ENCODE assay signal across 8 mouse cellular contexts in the genomic region with DNA sequence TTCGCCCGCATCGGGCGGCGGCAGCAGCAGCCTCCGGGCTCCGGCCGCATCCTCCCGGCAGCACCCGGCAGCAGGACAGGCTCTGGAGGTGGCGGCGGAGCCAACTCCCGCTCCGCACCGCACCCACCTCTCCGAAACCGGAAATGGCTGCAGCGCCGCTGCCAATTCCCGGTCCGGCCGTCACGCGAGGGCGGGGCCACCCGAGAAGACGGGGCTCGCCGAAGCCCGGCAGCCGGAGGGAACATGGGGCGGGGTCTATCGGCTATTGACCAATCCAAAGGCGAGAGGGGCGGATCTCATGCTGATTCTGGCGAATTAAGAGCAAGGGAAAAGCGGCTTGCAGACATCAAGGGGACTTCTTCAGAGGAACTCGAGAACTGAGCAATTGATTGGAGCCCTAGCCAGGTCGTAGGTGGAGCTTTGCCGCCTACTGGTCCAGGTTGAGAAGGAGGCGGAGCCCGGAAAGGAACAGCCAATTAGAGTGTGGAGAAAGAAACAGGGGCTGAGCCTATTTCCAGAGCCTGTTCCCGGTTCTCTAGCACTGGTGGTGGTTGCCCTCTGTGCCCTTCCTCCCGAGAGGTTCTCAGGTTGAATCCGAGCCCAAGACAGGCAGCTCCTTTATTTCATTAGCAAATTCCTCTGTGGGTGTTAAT. TPM values are rescaled to one million over a fixed set of nuclear protein-coding genes. Genes with fewer than 3 reads are reported as not detected.
DNase-seq lines count a peak whose midpoint lies in the region; ATAC-seq and TF ChIP-seq lines count a peak whose summit lies in the region.

A gene (minus strand): TSS at position 234 of the 653 bp plus-strand sequence.

- H3K27me3 ChIP-seq in CH12.LX (replicated peaks) = peaks cover 9% of the 10 kb centered on the region
- no peaks in the 10 kb centered on the region for H3K27me3 ChIP-seq in forebrain, embryonic 11.5 days (ENCODE audit: control insufficient read depth, insufficient read depth, low read length)
- H3K27me3 ChIP-seq in heart, embryonic 16.5 days (ENCODE audit: control insufficient read depth, insufficient read depth, low read length) = no peaks in the 10 kb centered on the region
- H3K27me3 ChIP-seq in liver, embryonic 15.5 days = peaks cover 1% of the 10 kb centered on the region; the same call in 1 of the 2 replicates
- H3K27me3 ChIP-seq in neural tube, embryonic 12.5 days (replicated peaks) = no peaks in the 10 kb centered on the region

- no peak for TF ChIP-seq RAD21 in CH12.LX (IDR thresholded peaks at IDR 0.05; ENCODE audit: low read depth, low read length)

- no peak within 1 kb of the TSS for H3K27ac ChIP-seq in CH12.LX (ENCODE audit: insufficient read depth, low read depth)
- no peak within 1 kb of the TSS; the same call in 1 of the 2 replicates for H3K27ac ChIP-seq in forebrain, embryonic 11.5 days (ENCODE audit: low read depth, low read length)
- H3K27ac ChIP-seq in heart, embryonic 16.5 days (ENCODE audit: low read length) = peak within 1 kb of the TSS; percentile 92
- H3K27ac ChIP-seq in liver, embryonic 15.5 days (replicated peaks) = peak within 1 kb of the TSS; percentile 74
- H3K27ac ChIP-seq in neural tube, embryonic 12.5 days = peak within 1 kb of the TSS; percentile 42; the same call in 1 of the 2 replicates

- peaks cover 0 to 2% of the 10 kb centered on the region in 2 experiments for H3K36me3 ChIP-seq in CH12.LX (replicated peaks in 1 of 2; ENCODE audit: control insufficient read depth in 1 of 2, insufficient read depth in 1 of 2, low read length in 1 of 2)
- H3K36me3 ChIP-seq in forebrain, embryonic 11.5 days (ENCODE audit: control insufficient read depth, insufficient read depth, low read length) = no peaks in the 10 kb centered on the region
- H3K36me3 ChIP-seq in heart, embryonic 16.5 days (ENCODE audit: control insufficient read depth, insufficient read depth) = no peaks in the 10 kb centered on the region
- no peaks in the 10 kb centered on the region for H3K36me3 ChIP-seq in liver, embryonic 15.5 days (replicated peaks)
- H3K36me3 ChIP-seq in neural tube, embryonic 12.5 days = no peaks in the 10 kb centered on the region

- peak within 1 kb of the TSS; percentile 76 to 97 (median 94) for H3K4me3 ChIP-seq in CH12.LX (replicated peaks in 1 of 3; ENCODE audit: low read depth in 2 of 3, low read length in 2 of 3, poor library complexity in 1 of 3)
- H3K4me3 ChIP-seq in forebrain, embryonic 11.5 days (ENCODE audit: low read depth, low read length) = peak within 1 kb of the TSS; percentile 97
- peak within 1 kb of the TSS; percentile 99 for H3K4me3 ChIP-seq in heart, embryonic 16.5 days (ENCODE audit: low read length)
- peak within 1 kb of the TSS; percentile 86 for H3K4me3 ChIP-seq in liver, embryonic 15.5 days (replicated peaks)
- peak within 1 kb of the TSS; percentile 89 for H3K4me3 ChIP-seq in neural tube, embryonic 12.5 days

- 0 out of 2 replicates have a peak, but pooled peaks cover 3% of the 10 kb centered on the region for H3K79me2 ChIP-seq in CH12.LX (replicated peaks; ENCODE audit: control insufficient read depth, extremely low read depth, insufficient read depth, poor library complexity, severe bottlenecking)

- H3K9me3 ChIP-seq in CH12.LX (replicated peaks; ENCODE audit: low read length) = no peaks in the 10 kb centered on the region
- H3K9me3 ChIP-seq in forebrain, embryonic 11.5 days (ENCODE audit: control insufficient read depth, low read length) = no peaks in the 10 kb centered on the region
- H3K9me3 ChIP-seq in heart, embryonic 16.5 days (replicated peaks; ENCODE audit: control insufficient read depth, low read length) = no peaks in the 10 kb centered on the region
- H3K9me3 ChIP-seq in liver, embryonic 15.5 days (replicated peaks) = no peaks in the 10 kb centered on the region
- no peaks in the 10 kb centered on the region for H3K9me3 ChIP-seq in neural tube, embryonic 12.5 days

- ATAC-seq in forebrain, embryonic 11.5 days (replicated peaks; ENCODE audit: low FRiP score) = peak; percentile 99
- ATAC-seq in heart, embryonic 16.5 days (replicated peaks; ENCODE audit: extremely low read depth, insufficient read depth, low FRiP score) = peak; percentile 98
- peak; percentile 97 for ATAC-seq in liver, embryonic 15.5 days (ENCODE audit: insufficient read depth)
- ATAC-seq in neural tube, embryonic 12.5 days (ENCODE audit: low FRiP score, low read depth) = peak; percentile 99

- peak; percentile 99 for DNase-seq in CH12.LX (ENCODE audit: extremely low read depth)
- peak; percentile 98 for DNase-seq in c-Kit-positive CD71-positive TER-119-negative erythroid progenitor cells, embryonic 14.5 days (ENCODE audit: low read depth)
- peak; percentile 99 for DNase-seq in forebrain, embryonic 11.5 days (ENCODE audit: low spot score)
- DNase-seq in kidney, postnatal 36 days = peak; percentile 100
- peak; percentile 100 for DNase-seq in telencephalon, adult 2 months (ENCODE audit: low read depth, low spot score)

- in situ Hi-C loops in CH12.LX (cut with MboI; ENCODE audit: low pct_ligation_motif_present, low pct_unique_long_range_greater_than_20kb, low sequenced_read_pairs) = no loop called here

- no peak for TF ChIP-seq CTCF in CH12.LX (conservative IDR thresholded peaks at IDR 0.05 in 1 of 2, IDR thresholded peaks at IDR 0.05 in 1 of 2; ENCODE audit: low read depth in 2 of 2, low read length in 2 of 2)

- H3K4me1 ChIP-seq in CH12.LX (ENCODE audit: control insufficient read depth in 1 of 2, insufficient read depth in 2 of 2) = peaks cover 0 to 17% of the 10 kb centered on the region in 2 experiments; a peak in 2 of 4 replicates
- peaks cover 4% of the 10 kb centered on the region for H3K4me1 ChIP-seq in forebrain, embryonic 11.5 days (replicated peaks; ENCODE audit: control insufficient read depth, insufficient read depth, low read length)
- peaks cover 9% of the 10 kb centered on the region; the same call in 1 of the 2 replicates for H3K4me1 ChIP-seq in heart, embryonic 16.5 days (ENCODE audit: control insufficient read depth, insufficient read depth, low read length)
- peaks cover 35% of the 10 kb centered on the region for H3K4me1 ChIP-seq in liver, embryonic 15.5 days (replicated peaks)
- H3K4me1 ChIP-seq in neural tube, embryonic 12.5 days = peaks cover 10% of the 10 kb centered on the region; the same call in 1 of the 2 replicates

- TF ChIP-seq POLR2A in CH12.LX (IDR thresholded peaks at IDR 0.05; ENCODE audit: low read depth, low read length) = peak; percentile 88

- TF ChIP-seq EP300 in CH12.LX (IDR thresholded peaks at IDR 0.05; ENCODE audit: low read length) = no peak

- 0% methylated on average over 45 of the region's 45 CpGs for WGBS in forebrain, embryonic 11.5 days
- under 1% methylated on average over 45 of the region's 45 CpGs for WGBS in heart, embryonic 16.5 days
- WGBS in liver, embryonic 15.5 days (ENCODE audit: insufficient replicate concordance) = under 1% methylated on average over 45 of the region's 45 CpGs
- under 1% methylated on average over 45 of the region's 45 CpGs for WGBS in neural tube, embryonic 12.5 days

- dilution Hi-C loops in CH12.LX (cut with MboI; ENCODE audit: extremely low pct_ligation_motif_present, extremely low pct_unique_long_range_greater_than_20kb, low sequenced_read_pairs) = no loop called here

- peak within 1 kb of the TSS; percentile 92 for H3K4me2 ChIP-seq in CH12.LX (ENCODE audit: insufficient read depth, low read depth, poor library complexity, severe bottlenecking)
- H3K4me2 ChIP-seq in forebrain, embryonic 11.5 days (ENCODE audit: low read depth, low read length, severe bottlenecking) = peak within 1 kb of the TSS; percentile 99
- H3K4me2 ChIP-seq in heart, embryonic 16.5 days (ENCODE audit: low read depth, low read length) = peak within 1 kb of the TSS; percentile 96
- H3K4me2 ChIP-seq in liver, embryonic 15.5 days = peak within 1 kb of the TSS; percentile 98
- peak within 1 kb of the TSS; percentile 97 for H3K4me2 ChIP-seq in neural tube, embryonic 12.5 days (replicated peaks)

- H3K9ac ChIP-seq in CH12.LX (ENCODE audit: insufficient read depth, low read depth) = peak within 1 kb of the TSS; percentile 75
- peak within 1 kb of the TSS; percentile 84 for H3K9ac ChIP-seq in forebrain, embryonic 11.5 days (ENCODE audit: low read length)
- peak within 1 kb of the TSS; percentile 98 for H3K9ac ChIP-seq in heart, embryonic 16.5 days (ENCODE audit: low read length)
- H3K9ac ChIP-seq in liver, embryonic 15.5 days = peak within 1 kb of the TSS; percentile 89
- peak within 1 kb of the TSS; percentile 90 for H3K9ac ChIP-seq in neural tube, embryonic 12.5 days

TF ChIP-seq in CH12.LX, 34 proteins besides CTCF, POLR2A, EP300 and RAD21 (continues in another document):
- TF ChIP-seq HCFC1 (IDR thresholded peaks at IDR 0.05; ENCODE audit: low read depth, low read length) (peak; percentile 74), MAZ (IDR thresholded peaks at IDR 0.05; ENCODE audit: low read depth, low read length) (0 out of 2 replicates have a peak, but pooled peaks have one; percentile 4), SIN3A (IDR thresholded peaks at IDR 0.05; ENCODE audit: low read length) (peak; percentile 44), USF1 (IDR thresholded peaks at IDR 0.05; ENCODE audit: low read depth, low read length) (no peak), TBP (conservative IDR thresholded peaks at IDR 0.05; ENCODE audit: low read depth, low read length) (peak; percentile 88), ZMIZ1 (IDR thresholded peaks at IDR 0.05; ENCODE audit: low read depth, low read length) (peak; percentile 71; the same call in 1 of the 2 replicates), SMC3 (IDR thresholded peaks at IDR 0.05; ENCODE audit: low read depth, low read length) (no peak), TCF12 (IDR thresholded peaks at IDR 0.05; ENCODE audit: low read depth, low read length) (0 out of 2 replicates have a peak, but pooled peaks have one; percentile 57), CHD2 (IDR thresholded peaks at IDR 0.05; ENCODE audit: low read length) (peak; percentile 93), UBTF (IDR thresholded peaks at IDR 0.05; ENCODE audit: low read depth, low read length) (0 out of 2 replicates have a peak, but pooled peaks have one; percentile 10), MXI1 (IDR thresholded peaks at IDR 0.05; ENCODE audit: low read depth, low read length) (peak; percentile 14; the same call in 1 of the 2 replicates), POLR2AphosphoS2 (IDR thresholded peaks at IDR 0.05; ENCODE audit: low read depth, low read length) (peak; percentile 68; the same call in 1 of the 2 replicates), BHLHE40 (IDR thresholded peaks at IDR 0.05; ENCODE audit: low read depth, low read length) (peak; percentile 58)

RNA-seq across cellular contexts. Expression of the gene that starts here (rescaled TPM):
- total RNA-seq in CH12.LX (2012; rRNA removed) (37.1 and 37.4 TPM in 2 replicates), CH12.LX (2014; rRNA removed) (49.2 and 56.5 TPM in 2 replicates)
- 68.6 and 72.2 TPM in 2 replicates for polyA plus RNA-seq in CH12.LX (2012; ENCODE audit: insufficient read length, low read depth)
- polyA plus RNA-seq in forebrain, embryonic 11.5 days (2014; fragmentation: Nextera tagmentation; extraction: Ambion mirVana) = 53.6 and 58.7 TPM in 2 replicates
- 68.0 and 69.8 TPM in 2 replicates for polyA plus RNA-seq in heart, embryonic 16.5 days (2015; fragmentation: Nextera tagmentation; extraction: Ambion mirVana)
- 25.9 and 28.6 TPM in 2 replicates for polyA plus RNA-seq in liver, embryonic 15.5 days (2015; fragmentation: Nextera tagmentation; extraction: Ambion mirVana)
- polyA plus RNA-seq in neural tube, embryonic 12.5 days (2016; fragmentation: Nextera tagmentation; extraction: Ambion mirVana) = 65.0 and 66.3 TPM in 2 replicates

Comparison
In these comparisons a context has a peak if more than half of its experiments do, and no peak if none do; other contexts are left out.
1. H3K27ac ChIP-seq: peak in heart, embryonic 16.5 days (single experiment), liver, embryonic 15.5 days (single experiment) and neural tube, embryonic 12.5 days (single experiment); none in CH12.LX (single experiment) and forebrain, embryonic 11.5 days (single experiment).
2. Peak in every context shown above with its lines, with median percentiles within 50 percentile points of each other: DNase-seq, H3K4me2 ChIP-seq, H3K4me3 ChIP-seq, H3K9ac ChIP-seq and ATAC-seq.